Mouse (Mus musculus): ENCODE results near the gene Tyw1.

Tyw1 gene

GRCm38 (mm10) chr5:130384222-130384912 is 128.9 kb downstream of the Tyw1 start, which contains the start of gene A330070K13Rik:
A330070K13Rik (minus strand) TSS chr5:130384631.
- peak in 1 of 2 experiments; percentile 56 for DNase-seq (ENCODE audit: inconsistent age in 2 of 2, low spot score in 1 of 2)

DNA sequence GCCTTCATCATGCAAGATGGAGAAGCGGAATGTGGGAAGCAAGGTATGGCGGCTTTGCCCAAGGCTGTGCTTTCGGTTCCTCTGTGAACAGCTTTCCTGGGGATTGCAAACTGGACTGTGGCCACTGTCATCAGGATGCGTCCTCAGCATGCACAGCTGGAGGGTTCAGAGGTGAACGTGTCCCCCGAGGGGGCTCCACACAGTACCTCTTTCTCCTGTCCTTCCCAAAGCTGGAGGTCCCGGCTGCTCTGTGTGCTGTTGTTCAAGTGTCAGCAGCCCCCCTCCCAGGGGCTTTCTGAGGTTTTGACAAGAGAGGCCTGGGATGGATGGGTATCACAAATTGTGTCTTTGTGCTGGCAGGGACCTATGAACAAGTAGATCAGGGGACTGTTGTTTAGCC is 131.0 kb downstream of the Tyw1 start:
- no peak for DNase-seq (ENCODE audit: inconsistent age in 2 of 2, low spot score in 1 of 2)
